Mouse (Mus musculus) erythroblast, embryonic 14.5 days (primary cell): ENCODE results near the gene Naa25.

Source experiments
- GATA1 ChIP-seq: IDR thresholded peaks from 2 replicates; pipeline ENCODE4 v1.6.1; 2012; ENCODE audit warnings: low read length, inconsistent platforms, mixed read lengths
- TAL1 ChIP-seq: IDR thresholded peaks from 3 replicates; pipeline ENCODE4 v1.6.1; 2012; ENCODE audit warnings: low read length, inconsistent platforms, mixed read lengths

DNA sequence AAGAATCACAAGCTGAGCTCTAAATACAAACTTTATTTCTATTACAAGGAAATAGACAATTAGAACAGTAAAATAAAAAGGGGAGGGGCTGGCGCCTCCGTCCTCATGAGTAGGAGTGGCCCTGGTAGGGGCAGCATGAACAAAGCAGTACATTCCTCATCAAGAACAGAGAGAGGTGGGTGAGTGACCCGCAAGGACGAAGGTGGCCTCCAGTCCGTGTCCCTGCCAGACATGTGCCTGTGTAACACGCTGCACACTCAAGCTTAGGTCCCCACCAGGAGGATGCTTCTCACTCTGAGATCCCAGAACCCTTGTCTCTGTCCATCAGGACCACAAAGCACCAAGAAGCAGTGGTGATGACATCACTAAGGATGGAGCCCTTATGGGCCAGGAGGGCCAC, 26.0 kb upstream of the Naa25 start:
- TF ChIP-seq TAL1 (no peak), GATA1 (no peak)
